Mouse (Mus musculus) CH12.LX (cell line): ENCODE data around the gene Cramp1l. TPM values are rescaled to one million over a fixed set of nuclear protein-coding genes. Genes with fewer than 3 reads are reported as not detected.

Source experiments
- DNase-seq: peaks from one replicate; pipeline ENCODE4 v3.0.0-alpha.2; 2013; ENCODE audit errors: extremely low read depth
- H3K27ac ChIP-seq: 2 replicates; pipeline ENCODE4 v1.5.1; 2012; ENCODE audit warnings: low read depth, mild to moderate bottlenecking, control low read depth, moderate library complexity; ENCODE audit not compliant: insufficient read depth
- H3K27me3 ChIP-seq: replicated peaks from 2 replicates; pipeline ENCODE3; 2012; ENCODE audit warnings: inconsistent platforms
- H3K36me3 ChIP-seq, 2 experiments: replicated peaks in 1 of 2; 2 replicates each; pipeline versions ENCODE3 to v1.6.1; 2012; ENCODE audit warnings: inconsistent platforms in 1 of 2, low read length in 1 of 2, mild to moderate bottlenecking in 1 of 2, mixed read lengths in 1 of 2, moderate library complexity in 1 of 2; ENCODE audit not compliant: control insufficient read depth in 1 of 2, insufficient read depth in 1 of 2
- H3K4me1 ChIP-seq, 2 experiments: 2 replicates each; pipeline ENCODE4 v1.6.1; 2012; ENCODE audit warnings: inconsistent platforms in 1 of 2, moderate library complexity in 1 of 2; ENCODE audit not compliant: insufficient read depth in 2 of 2, control insufficient read depth in 1 of 2
- H3K4me2 ChIP-seq: 2 replicates; pipeline ENCODE4 v1.6.1; 2012; ENCODE audit warnings: low read depth, mild to moderate bottlenecking, control low read depth; ENCODE audit not compliant: poor library complexity, insufficient read depth, severe bottlenecking
- H3K4me3 ChIP-seq, 3 experiments: fragments of 150-350 bp in 1 of 3; sonication (generic) in 1 of 3; replicated peaks in 1 of 3; 2 replicates each; pipeline versions ENCODE3 to v1.5.1; 2011 to 2012; ENCODE audit warnings: low read depth in 2 of 3, low read length in 2 of 3, mild to moderate bottlenecking in 2 of 3, moderate library complexity in 2 of 3, control low read depth in 1 of 3, improper control_type of control experiment in 1 of 3, inconsistent platforms in 1 of 3, mixed read lengths in 1 of 3; ENCODE audit not compliant: poor library complexity in 1 of 3
- H3K79me2 ChIP-seq: replicated peaks from 2 replicates; pipeline ENCODE4 v1.6.1; 2012; ENCODE audit warnings: mild to moderate bottlenecking, moderate library complexity; ENCODE audit not compliant: control insufficient read depth, poor library complexity, insufficient read depth, severe bottlenecking; ENCODE audit errors: extremely low read depth
- H3K9ac ChIP-seq: 2 replicates; pipeline ENCODE4 v1.6.1; 2012; ENCODE audit warnings: low read depth, mild to moderate bottlenecking, control low read depth, moderate library complexity; ENCODE audit not compliant: insufficient read depth
- H3K9me3 ChIP-seq: replicated peaks from 2 replicates; pipeline ENCODE3; 2012; ENCODE audit warnings: low read length, inconsistent platforms, mixed read lengths
- BHLHE40 ChIP-seq: IDR thresholded peaks from 2 replicates; pipeline ENCODE4 v1.6.1; 2011; ENCODE audit warnings: mild to moderate bottlenecking, low read depth, low read length, improper control_type of control experiment
- CHD1 ChIP-seq: IDR thresholded peaks from 2 replicates; pipeline ENCODE4 v1.6.1; 2012; ENCODE audit warnings: low read depth, low read length, improper control_type of control experiment, inconsistent platforms
- CTCF ChIP-seq, 2 experiments: IDR thresholded peaks in 1 of 2; conservative IDR thresholded peaks in 1 of 2; 2 replicates each; pipeline ENCODE4 v1.5.1; 2011 to 2012; ENCODE audit warnings: low read depth in 2 of 2, low read length in 2 of 2, improper control_type of control experiment in 1 of 2, inconsistent platforms in 1 of 2, mild to moderate bottlenecking in 1 of 2, moderate library complexity in 1 of 2
- E2F4 ChIP-seq: IDR thresholded peaks from 2 replicates; pipeline ENCODE4 v1.6.1; 2011; ENCODE audit warnings: low read depth, low read length, improper control_type of control experiment; ENCODE audit not compliant: insufficient replicate concordance
- ELF1 ChIP-seq: IDR thresholded peaks from 2 replicates; pipeline ENCODE4 v1.6.1; 2014; ENCODE audit warnings: low read depth, mild to moderate bottlenecking, inconsistent platforms, low read length, improper control_type of control experiment
- EP300 ChIP-seq: IDR thresholded peaks from 2 replicates; pipeline ENCODE4 v1.6.1; 2011; ENCODE audit warnings: low read length, improper control_type of control experiment
- GABPA ChIP-seq: IDR thresholded peaks from 2 replicates; pipeline ENCODE4 v1.6.1; 2012; ENCODE audit warnings: low read depth, low read length, improper control_type of control experiment, inconsistent platforms; ENCODE audit not compliant: insufficient replicate concordance
- HCFC1 ChIP-seq: IDR thresholded peaks from 2 replicates; pipeline ENCODE4 v1.6.1; 2012; ENCODE audit warnings: low read depth, mild to moderate bottlenecking, inconsistent platforms, low read length, improper control_type of control experiment
- JUND ChIP-seq: conservative IDR thresholded peaks from 2 replicates; pipeline ENCODE4 v1.6.1; 2011; ENCODE audit warnings: low read depth, low read length, improper control_type of control experiment
- KAT2A ChIP-seq: IDR thresholded peaks from 2 replicates; pipeline ENCODE4 v1.6.1; 2012; ENCODE audit warnings: low read length, improper control_type of control experiment, inconsistent platforms; ENCODE audit not compliant: insufficient replicate concordance
- MAFK ChIP-seq: IDR thresholded peaks from 2 replicates; pipeline ENCODE4 v1.6.1; 2011; ENCODE audit warnings: low read length, improper control_type of control experiment; ENCODE audit not compliant: insufficient replicate concordance
- MAZ ChIP-seq: IDR thresholded peaks from 2 replicates; pipeline ENCODE4 v1.6.1; 2012; ENCODE audit warnings: low read depth, mild to moderate bottlenecking, inconsistent platforms, low read length, improper control_type of control experiment, moderate library complexity
- MXI1 ChIP-seq: IDR thresholded peaks from 2 replicates; pipeline ENCODE4 v1.6.1; 2011; ENCODE audit warnings: mild to moderate bottlenecking, low read depth, low read length, improper control_type of control experiment
- MYC ChIP-seq: IDR thresholded peaks from 2 replicates; pipeline ENCODE4 v1.6.1; 2011; ENCODE audit warnings: low read depth, mild to moderate bottlenecking, improper control_type of control experiment, low read length
- NELFE ChIP-seq: IDR thresholded peaks from 2 replicates; pipeline ENCODE4 v1.6.1; 2011; ENCODE audit warnings: low read depth, low read length, improper control_type of control experiment
- NRF1 ChIP-seq: IDR thresholded peaks from 2 replicates; pipeline ENCODE4 v1.6.1; 2014; ENCODE audit warnings: low read depth, mild to moderate bottlenecking, inconsistent platforms, low read length, improper control_type of control experiment, moderate library complexity
- PAX5 ChIP-seq: IDR thresholded peaks from 2 replicates; pipeline ENCODE4 v1.6.1; 2012; ENCODE audit warnings: low read length, inconsistent platforms, mixed read lengths
- POLR2A ChIP-seq: IDR thresholded peaks from 2 replicates; pipeline ENCODE4 v1.6.1; 2011; ENCODE audit warnings: low read depth, mild to moderate bottlenecking, improper control_type of control experiment, low read length
- RAD21 ChIP-seq: IDR thresholded peaks from 2 replicates; pipeline ENCODE4 v1.6.1; 2011; ENCODE audit warnings: low read depth, mild to moderate bottlenecking, low read length, improper control_type of control experiment, moderate library complexity
- SIN3A ChIP-seq: IDR thresholded peaks from 2 replicates; pipeline ENCODE4 v1.6.1; 2012; ENCODE audit warnings: low read length, improper control_type of control experiment, inconsistent platforms
- SMC3 ChIP-seq: IDR thresholded peaks from 2 replicates; pipeline ENCODE4 v1.6.1; 2011; ENCODE audit warnings: low read depth, low read length, improper control_type of control experiment
- TBP ChIP-seq: conservative IDR thresholded peaks from 2 replicates; pipeline ENCODE4 v1.6.1; 2011; ENCODE audit warnings: low read depth, low read length, improper control_type of control experiment
- TCF12 ChIP-seq: IDR thresholded peaks from 2 replicates; pipeline ENCODE4 v1.6.1; 2014; ENCODE audit warnings: low read depth, mild to moderate bottlenecking, inconsistent platforms, low read length, improper control_type of control experiment
- UBTF ChIP-seq: IDR thresholded peaks from 2 replicates; pipeline ENCODE4 v1.6.1; 2012; ENCODE audit warnings: low read depth, mild to moderate bottlenecking, inconsistent platforms, low read length, improper control_type of control experiment, moderate library complexity
- USF1 ChIP-seq: IDR thresholded peaks from 2 replicates; pipeline ENCODE4 v1.6.1; 2014; ENCODE audit warnings: low read depth, mild to moderate bottlenecking, inconsistent platforms, low read length, improper control_type of control experiment
- USF2 ChIP-seq: conservative IDR thresholded peaks from 2 replicates; pipeline ENCODE4 v1.6.1; 2011; ENCODE audit warnings: low read depth, low read length, improper control_type of control experiment
- ZKSCAN1 ChIP-seq: IDR thresholded peaks from 2 replicates; pipeline ENCODE4 v1.6.1; 2012; ENCODE audit warnings: low read depth, inconsistent platforms, low read length, improper control_type of control experiment, borderline replicate concordance
- ZMIZ1 ChIP-seq: IDR thresholded peaks from 2 replicates; pipeline ENCODE4 v1.6.1; 2012; ENCODE audit warnings: low read depth, mild to moderate bottlenecking, inconsistent platforms, low read length, improper control_type of control experiment
- ZNF384 ChIP-seq: IDR thresholded peaks from 2 replicates; pipeline ENCODE4 v1.6.1; 2012; ENCODE audit warnings: low read depth, low read length, improper control_type of control experiment, inconsistent platforms
- dilution Hi-C: fragments of 300-500 bp; cut with MboI; formaldehyde crosslinking; loops from 2 replicates; pipeline ENCODE4 v1.14.3; 2020; ENCODE audit warnings: low sequenced_read_pairs; ENCODE audit not compliant: extremely low pct_unique_long_range_greater_than_20kb, extremely low pct_ligation_motif_present
- in situ Hi-C: fragments of 300-500 bp; cut with MboI; formaldehyde crosslinking; loops from 3 replicates; pipeline ENCODE4 v1.14.3; 2019; ENCODE audit warnings: low sequenced_read_pairs, low pct_ligation_motif_present, low pct_unique_long_range_greater_than_20kb, mixed read lengths
- polyA plus RNA-seq: library from polyadenylated mRNA; unstranded; fragments of >175 nt; gene quantifications from 2 replicates; pipeline ENCODE4 v1.2.1, GENCODE M21; 2012; ENCODE audit warnings: low read depth; ENCODE audit not compliant: insufficient read length
- total RNA-seq, 2 experiments: library from RNA; depleted of rRNA; stranded (reverse); fragments of 300-350 nt in 1 of 2; fragments of >200 nt in 1 of 2; gene quantifications; 2 replicates each; pipeline ENCODE4 v1.2.3; 2012 to 2014

Cramp1l gene
- total and polyA plus RNA-seq, 3 experiments, result 2.1 to 6.9 (median 4.3) TPM

GRCm38 (mm10) chr17:24937266-24937665, 78.3 kb downstream of the Cramp1l start:
- peaks cover 39% of the 10 kb centered on the region for H3K79me2 ChIP-seq
- peak overlapping the region; percentile 65 for H3K27ac ChIP-seq
- H3K9me3 ChIP-seq, result no peaks in the 10 kb centered on the region
- H3K36me3 ChIP-seq, result peaks cover 5 to 33% of the 10 kb centered on the region in 2 experiments
- TF ChIP-seq JUND, result 0 out of 2 replicates have a peak, but pooled peaks have one; percentile 7
- peak in 1 of 2 experiments; percentile 47; a peak in 2 of 4 replicates for TF ChIP-seq CTCF (conservative IDR thresholded peaks at IDR 0.05 in 1 of 2, IDR thresholded peaks at IDR 0.05 in 1 of 2; ENCODE audit: low read depth in 2 of 2, low read length in 2 of 2)
- no peak for TF ChIP-seq NRF1
- peak; percentile 59; the same call in 1 of the 2 replicates for TF ChIP-seq ZNF384
- no peak for TF ChIP-seq UBTF
- peak overlapping the region; percentile 88 for H3K9ac ChIP-seq
- dilution Hi-C loops, result no loop called here
- in situ Hi-C loops, result no loop called here
- peaks cover 8 to 43% of the 10 kb centered on the region in 2 experiments; a peak in 3 of 4 replicates for H3K4me1 ChIP-seq
- peak overlapping the region; percentile 67 for H3K4me2 ChIP-seq
- no peaks in the 10 kb centered on the region for H3K27me3 ChIP-seq
- DNase-seq, result no peak
- peak overlapping the region; percentile 74 to 99 (median 98) for H3K4me3 ChIP-seq

DNA sequence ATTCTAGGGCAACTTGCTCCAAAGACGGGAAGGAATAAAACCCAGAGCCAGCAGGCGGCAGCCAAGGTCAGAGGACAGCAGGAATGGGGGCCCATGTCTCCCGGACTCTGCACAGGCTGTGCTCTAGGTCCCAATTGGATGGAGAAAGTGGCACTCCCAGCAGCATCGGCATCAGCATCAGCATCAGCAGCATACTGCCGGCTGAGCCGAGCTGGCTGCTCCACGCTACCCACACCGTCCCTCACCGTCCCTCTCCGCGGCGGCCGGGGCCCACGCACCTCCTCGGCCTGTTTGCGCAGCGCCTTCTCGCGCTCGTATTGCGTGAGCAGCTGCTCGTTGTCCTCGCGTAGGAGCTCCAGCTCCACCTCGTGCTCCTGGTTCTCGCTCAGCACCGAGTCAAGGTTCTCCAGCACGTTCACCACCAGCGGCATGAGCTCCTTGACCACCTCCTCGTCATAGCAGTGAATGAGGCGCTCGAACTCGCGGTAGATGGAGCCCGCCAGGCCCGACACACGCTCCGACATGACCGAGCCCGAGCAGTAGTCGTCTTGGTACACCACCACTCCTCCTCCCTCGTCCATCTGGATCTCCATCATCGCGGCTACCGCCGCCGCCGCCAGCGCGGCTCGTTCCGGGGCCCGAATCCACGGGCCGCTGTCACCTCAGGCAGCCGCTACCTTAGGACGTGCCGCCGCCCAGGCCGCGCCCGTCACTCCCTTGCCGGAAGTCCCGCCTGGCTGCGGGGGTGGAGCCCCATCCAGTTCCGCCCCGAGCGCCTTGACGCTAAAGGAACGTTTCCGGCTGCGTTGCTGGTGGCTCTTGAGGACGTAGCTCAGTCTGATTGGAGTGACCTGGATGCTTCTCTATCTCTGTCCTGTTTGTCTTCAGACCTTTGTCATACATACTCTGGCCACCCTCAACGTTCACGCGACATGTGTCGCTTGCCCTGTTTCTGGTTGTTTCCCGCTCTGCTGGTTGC, 79.0 kb downstream of the Cramp1l start, which contains the start of gene Mapk8ip3:
Gene Mapk8ip3 (minus strand): TSS at position 719 of the 979 bp plus-strand sequence.
- H3K4me2 ChIP-seq, result peak within 1 kb of the TSS; percentile 90
- no peaks in the 10 kb centered on the region for H3K9me3 ChIP-seq
- DNase-seq, result peak; percentile 94
- peak within 1 kb of the TSS; percentile 65 for H3K27ac ChIP-seq
- no peaks in the 10 kb centered on the region for H3K27me3 ChIP-seq
- H3K36me3 ChIP-seq, result peaks cover 8 to 35% of the 10 kb centered on the region in 2 experiments
- dilution Hi-C loops, result no loop called here
- H3K79me2 ChIP-seq, result peaks cover 46% of the 10 kb centered on the region
- H3K4me3 ChIP-seq, result peak within 1 kb of the TSS; percentile 74 to 99 (median 98)
- peaks cover 8 to 41% of the 10 kb centered on the region in 2 experiments; a peak in 3 of 4 replicates for H3K4me1 ChIP-seq
- peak within 1 kb of the TSS; percentile 88 for H3K9ac ChIP-seq
- in situ Hi-C loops, result no loop called here
- peak in 1 of 2 experiments; percentile 59; a peak in 2 of 4 replicates for TF ChIP-seq CTCF (conservative IDR thresholded peaks at IDR 0.05 in 1 of 2, IDR thresholded peaks at IDR 0.05 in 1 of 2; ENCODE audit: low read depth in 2 of 2, low read length in 2 of 2)
- TF ChIP-seq CHD1, result no peak
- TF ChIP-seq GABPA, result no peak
- TF ChIP-seq TBP, result peak; percentile 80; the same call in 1 of the 2 replicates
- no peak for TF ChIP-seq ZNF384
- no peak for TF ChIP-seq ZKSCAN1
- peak; percentile 26 for TF ChIP-seq SIN3A
- TF ChIP-seq BHLHE40, result no peak
- TF ChIP-seq NELFE, result peak; percentile 89
- TF ChIP-seq MXI1, result peak; percentile 48; the same call in 1 of the 2 replicates
- no peak for TF ChIP-seq PAX5
- TF ChIP-seq ELF1, result peak; percentile 93
- no peak for TF ChIP-seq KAT2A
- TF ChIP-seq MAZ, result no peak
- TF ChIP-seq E2F4, result no peak
- TF ChIP-seq JUND, result no peak
- peak; percentile 81 for TF ChIP-seq UBTF
- peak; percentile 46 for TF ChIP-seq RAD21
- TF ChIP-seq HCFC1, result peak; percentile 79
- peak; percentile 33 for TF ChIP-seq SMC3
- 0 out of 2 replicates have a peak, but pooled peaks have one; percentile 27 for TF ChIP-seq MYC
- no peak for TF ChIP-seq USF1
- peak; percentile 86 for TF ChIP-seq ZMIZ1
- TF ChIP-seq EP300, result no peak
- no peak for TF ChIP-seq USF2
- peak; percentile 95 for TF ChIP-seq POLR2A
- TF ChIP-seq TCF12, result peak; percentile 69
- no peak for TF ChIP-seq MAFK
